Mouse (Mus musculus) kidney, adult 2 months (tissue): ENCODE results near the gene Klhl3. TPM values are rescaled to one million over a fixed set of nuclear protein-coding genes. Genes with fewer than 3 reads are reported as not detected.

Experiments used
- DNase-seq: peaks from one replicate; pipeline ENCODE4 v3.0.0; 2021
- H3K27ac ChIP-seq: fragments of 200-500 bp; 2 replicates; pipeline ENCODE4 v1.5.1; 2012; ENCODE audit warnings: low read depth, low read length, control low read depth, inconsistent platforms; ENCODE audit not compliant: insufficient read depth
- H3K27me3 ChIP-seq: fragments of 200-500 bp; replicated peaks from 2 replicates; pipeline ENCODE4 v1.6.1; 2012; ENCODE audit warnings: mild to moderate bottlenecking, moderate library complexity, low read length, inconsistent platforms; ENCODE audit not compliant: control insufficient read depth, insufficient read depth
- H3K36me3 ChIP-seq: fragments of 200-500 bp; 2 replicates; pipeline ENCODE4 v1.6.1; 2012; ENCODE audit warnings: mild to moderate bottlenecking, moderate library complexity, low read length, inconsistent platforms; ENCODE audit not compliant: control insufficient read depth, insufficient read depth
- H3K4me1 ChIP-seq: fragments of 200-500 bp; 2 replicates; pipeline ENCODE4 v1.6.1; 2011; ENCODE audit warnings: low read length; ENCODE audit not compliant: control insufficient read depth, insufficient read depth
- H3K4me3 ChIP-seq: fragments of 200-500 bp; 2 replicates; pipeline ENCODE4 v1.5.1; 2011; ENCODE audit warnings: mild to moderate bottlenecking, low read depth, low read length, control low read depth; ENCODE audit not compliant: insufficient read depth
- CTCF ChIP-seq: fragments of 200-500 bp; conservative IDR thresholded peaks from 2 replicates; pipeline ENCODE4 v1.5.1; 2011; ENCODE audit warnings: low read depth, mild to moderate bottlenecking, control low read depth, low read length, moderate library complexity, mixed read lengths; ENCODE audit not compliant: insufficient read depth, insufficient read length
- POLR2A ChIP-seq: fragments of 200-500 bp; IDR thresholded peaks from one replicate; pipeline ENCODE4 v1.6.1; 2011; ENCODE audit warnings: low read depth, low read length, control low read depth
- WGBS: fragments of 180-500 bp; shearing (Covaris S2); methylation state at CpG from one replicate; pipeline ENCODE4 v1.1.7; 2018; 5-methylcytosine and 5-hydroxymethylcytosine counted together
- polyA plus RNA-seq: library from polyadenylated mRNA; depleted of rRNA; stranded (reverse); fragments of >200 nt; gene quantifications from 2 replicates; pipeline ENCODE4 v1.2.3, GENCODE M21; 2012

The Klhl3 gene
- polyA plus RNA-seq, 1 experiment = 26.3 TPM

- 20% methylated on average over 4 of the region's 4 CpGs for WGBS
- peaks cover 3% of the 10 kb centered on the region for H3K36me3 ChIP-seq
- H3K4me1 ChIP-seq = peaks cover 6% of the 10 kb centered on the region; the same call in 1 of the 2 replicates
- DNase-seq = no peak
- TF ChIP-seq CTCF (no peak), POLR2A (no peak)
- H3K27ac ChIP-seq = peak overlapping the region; percentile 93
- H3K27me3 ChIP-seq = no peaks in the 10 kb centered on the region
- peak overlapping the region; percentile 72 for H3K4me3 ChIP-seq
Observed at GRCm38 (mm10) chr13:58129687-58130246, 16.4 kb upstream of the Klhl3 start.

- Histone ChIP-seq H3K27me3 (no peaks in the 10 kb centered on the region), H3K4me1 (peaks cover 11% of the 10 kb centered on the region), H3K36me3 (peaks cover 3% of the 10 kb centered on the region), H3K4me3 (peak overlapping the region; percentile 72), H3K27ac (peak overlapping the region; percentile 97)
- DNase-seq = peak; percentile 98
- under 1% methylated on average over 82 of the region's 83 CpGs for WGBS
- TF ChIP-seq POLR2A = peak; percentile 88
- no peak for TF ChIP-seq CTCF
Observed at GRCm38 (mm10) chr13:58128768-58129671, 15.6 kb upstream of the Klhl3 start.

GRCm38 (mm10) chr13:58128396-58128767, 15.0 kb upstream of the Klhl3 start, which contains the start of gene Hnrnpa0:
Gene Hnrnpa0 (minus strand): TSS chr13:58128556.
- Histone ChIP-seq H3K27me3 (no peaks in the 10 kb centered on the region), H3K36me3 (peaks cover 3% of the 10 kb centered on the region), H3K4me1 (peaks cover 16% of the 10 kb centered on the region), H3K27ac (peak within 1 kb of the TSS; percentile 100), H3K4me3 (peak within 1 kb of the TSS; percentile 72)
- DNase-seq = peak; percentile 96
- WGBS = 2% methylated on average over 46 of the region's 62 CpGs
- peak; percentile 79 for TF ChIP-seq POLR2A
- no peak for TF ChIP-seq CTCF

DNA sequence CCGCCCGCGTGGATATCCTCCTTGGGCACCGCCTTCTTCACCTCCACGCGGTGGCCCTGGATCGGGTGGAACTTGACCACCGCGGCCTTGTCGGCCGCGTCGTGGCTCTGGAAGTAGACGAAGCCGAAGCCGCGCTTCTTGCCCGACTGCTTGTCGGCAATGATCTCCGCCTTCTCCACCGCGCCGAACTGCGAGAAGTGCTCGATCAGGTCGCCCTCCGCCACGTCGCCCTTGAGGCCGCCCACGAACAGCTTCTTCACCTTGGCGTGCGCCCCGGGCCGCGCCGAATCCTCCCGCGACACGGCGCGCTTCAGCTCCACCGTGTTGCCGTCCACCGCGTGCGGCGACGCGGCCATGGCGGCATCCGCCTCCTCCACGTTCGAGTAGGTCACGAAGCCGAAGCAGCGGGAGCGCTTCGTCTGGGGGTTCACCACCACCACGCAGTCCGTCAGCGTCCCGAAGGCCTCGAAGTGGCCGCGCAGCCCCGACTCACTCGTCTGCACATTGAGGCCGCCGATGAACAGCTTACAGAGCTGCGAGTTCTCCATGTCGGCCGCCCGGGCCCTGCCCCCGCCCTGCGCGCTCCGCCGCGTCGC, 14.5 kb upstream of the Klhl3 start:
- peaks cover 3% of the 10 kb centered on the region for H3K36me3 ChIP-seq
- TF ChIP-seq POLR2A (peak; percentile 36), CTCF (no peak)
- DNase-seq = no peak
- H3K27ac ChIP-seq = peak overlapping the region; percentile 100
- WGBS = under 1% methylated on average over 77 of the region's 81 CpGs
- peaks cover 16% of the 10 kb centered on the region for H3K4me1 ChIP-seq
- H3K4me3 ChIP-seq = peak overlapping the region; percentile 72
- H3K27me3 ChIP-seq = no peaks in the 10 kb centered on the region

DNA sequence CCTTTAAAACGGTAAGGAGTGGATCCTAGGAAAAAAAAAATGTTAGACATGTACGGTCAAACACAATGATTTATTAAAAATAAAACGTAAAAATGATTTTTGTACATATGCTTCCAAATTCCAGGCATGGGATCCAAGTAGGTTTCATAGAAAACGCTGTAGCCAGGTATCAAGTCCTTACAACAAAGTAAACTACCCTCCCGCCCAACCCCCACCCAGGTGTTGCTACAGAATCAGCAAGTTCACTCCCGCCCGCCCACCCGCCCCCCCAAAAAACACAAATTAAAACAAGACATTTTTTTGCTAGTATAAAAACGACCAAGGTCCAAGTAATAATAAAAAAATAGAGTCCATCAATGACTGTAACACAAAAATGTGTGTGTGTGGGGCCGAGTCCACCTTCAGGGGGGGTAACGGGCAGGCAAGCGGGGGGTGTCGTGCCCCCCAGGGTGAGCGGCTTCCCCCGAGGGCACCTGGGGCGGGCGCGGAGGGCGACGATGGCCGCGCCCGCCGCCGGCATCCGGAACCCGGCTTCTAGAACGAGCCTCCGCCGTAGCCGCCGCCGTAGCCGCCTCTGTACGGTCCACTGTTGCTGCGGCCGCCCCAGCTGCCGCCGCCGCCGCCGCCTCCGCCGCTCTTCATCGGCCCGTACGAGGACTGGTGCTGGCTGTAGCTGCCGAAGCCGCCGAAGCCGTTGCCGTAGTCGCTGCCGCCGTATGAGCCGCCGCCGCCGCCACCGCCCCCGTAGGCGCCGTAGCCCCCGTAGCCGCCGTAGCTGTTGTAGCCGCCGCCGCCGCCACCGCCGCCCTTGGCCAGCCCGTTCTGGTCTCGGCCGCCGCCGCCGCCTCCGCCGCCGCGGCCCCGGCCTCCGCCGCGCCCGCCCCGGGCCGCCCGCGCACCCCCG, 13.7 kb upstream of the Klhl3 start:
- H3K4me3 ChIP-seq = peak overlapping the region; percentile 72
- 2% methylated on average over 78 of the region's 92 CpGs for WGBS
- peak overlapping the region; percentile 100 for H3K27ac ChIP-seq
- DNase-seq = no peak
- TF ChIP-seq CTCF (no peak), POLR2A (no peak)
- H3K27me3 ChIP-seq = no peaks in the 10 kb centered on the region
- peaks cover 3% of the 10 kb centered on the region for H3K36me3 ChIP-seq
- peaks cover 16% of the 10 kb centered on the region for H3K4me1 ChIP-seq

GRCm38 (mm10) chr13:58126126-58126525, 12.7 kb upstream of the Klhl3 start:
- H3K27me3 ChIP-seq = no peaks in the 10 kb centered on the region
- TF ChIP-seq POLR2A (no peak), CTCF (peak; percentile 42)
- H3K36me3 ChIP-seq = peaks cover 3% of the 10 kb centered on the region
- H3K4me3 ChIP-seq = peak overlapping the region; percentile 34; the same call in 1 of the 2 replicates
- 12% methylated on average over 7 of the region's 7 CpGs for WGBS
- H3K27ac ChIP-seq = peak overlapping the region; percentile 78; the same call in 1 of the 2 replicates
- DNase-seq = peak; percentile 79
- H3K4me1 ChIP-seq = peaks cover 16% of the 10 kb centered on the region
